Mouse (Mus musculus): ENCODE measurements at regions not wholly inside any gene's neighbourhood (a gene's known extent, or its start where the extent isn't known, plus 50 kb on each side); places are given as distances from the start of the nearest gene placed in this dataset.

DNA sequence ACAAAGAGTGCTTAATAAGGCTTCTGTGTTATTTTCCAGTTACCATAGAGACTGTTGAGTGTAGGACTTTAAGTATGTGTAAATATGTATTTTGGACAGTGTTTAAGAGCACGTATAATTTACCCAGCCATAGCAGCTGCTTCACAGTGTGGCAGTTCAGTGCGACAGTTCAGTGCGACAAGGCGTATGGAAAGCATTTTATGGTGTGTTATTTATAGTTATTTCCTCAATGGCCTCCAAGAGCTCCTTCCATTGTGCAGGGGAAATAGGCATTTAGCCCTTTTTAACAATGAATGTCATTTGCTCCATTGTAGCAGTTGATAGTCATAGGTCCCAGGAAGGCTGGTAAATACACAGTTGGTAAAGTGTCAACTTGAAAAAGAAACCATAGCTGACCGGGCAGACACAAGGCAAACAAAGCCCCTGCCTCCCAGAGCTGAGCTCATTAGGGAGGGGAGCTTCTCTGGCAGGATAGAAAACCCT is 275.1 kb upstream of the Dynlrb2 start:
- no peak for DNase-seq (ENCODE audit: low spot score in 2 of 2)

DNA sequence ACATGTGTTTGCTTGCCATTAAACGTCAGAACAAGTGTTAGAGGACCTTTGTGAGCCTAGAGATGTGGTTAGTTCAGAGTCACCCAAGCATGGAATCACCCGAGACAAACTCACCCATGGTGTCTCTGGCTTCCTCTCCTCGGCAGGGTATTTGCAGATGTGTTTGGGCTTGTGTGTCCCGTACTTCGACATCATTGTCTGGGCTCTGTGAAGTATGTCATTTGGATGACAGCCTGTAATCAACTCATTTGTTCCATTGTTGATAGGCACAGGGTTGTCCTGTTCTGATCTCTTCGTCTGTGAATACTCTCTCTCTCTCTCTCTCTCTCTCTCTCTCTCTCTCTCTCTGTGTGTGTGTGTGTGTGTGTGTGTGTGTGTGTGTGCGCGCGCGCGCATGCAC is 277.8 kb upstream of the Dynlrb2 start:
- DNase-seq (ENCODE audit: low spot score in 2 of 2) = no peak

- no peak for DNase-seq (ENCODE audit: low spot score in 2 of 2)
These were observed 281.5 kb upstream of the Dynlrb2 start for GRCm38 (mm10) chr8:116223235-116223634.

- DNase-seq (ENCODE audit: low spot score in 2 of 2) = no peak
These were observed 288.9 kb upstream of the Dynlrb2 start for GRCm38 (mm10) chr8:116215909-116216308.

DNA sequence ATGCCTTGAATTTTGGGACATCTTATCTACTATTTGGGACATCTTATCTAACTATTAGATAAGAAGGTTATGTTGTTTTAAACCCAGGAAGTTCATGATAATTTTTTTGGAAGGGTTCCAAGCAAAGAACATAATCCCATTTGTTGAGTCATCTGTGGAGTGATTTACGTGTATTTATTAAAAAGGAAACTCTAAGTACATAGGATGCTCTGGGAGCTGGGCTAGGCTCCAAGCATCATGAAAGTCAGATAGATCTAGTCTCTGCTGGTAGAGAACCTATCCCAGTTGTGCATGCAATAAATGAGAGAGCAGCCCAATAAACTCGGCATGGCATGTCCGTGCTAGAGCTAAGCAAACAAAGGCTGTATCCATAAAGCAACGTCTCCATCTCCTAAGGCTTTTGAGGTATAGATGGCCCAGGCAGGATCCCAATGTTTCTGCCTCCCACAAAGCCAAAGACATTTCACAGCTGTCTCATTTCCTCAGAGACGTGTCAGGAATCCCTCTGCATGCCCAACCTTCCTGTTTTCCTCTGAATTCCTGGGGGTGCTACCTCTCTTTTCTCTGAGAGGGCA is 289.4 kb upstream of the Dynlrb2 start:
- DNase-seq (ENCODE audit: low spot score in 2 of 2) = no peak

- no peak for DNase-seq (ENCODE audit: low spot score in 2 of 2)
These were observed 301.1 kb upstream of the Dynlrb2 start for GRCm38 (mm10) chr8:116203631-116204030.

GRCm38 (mm10) chr8:116200459-116200999 is 304.2 kb upstream of the Dynlrb2 start:
- no peak for DNase-seq (ENCODE audit: low spot score in 2 of 2)

DNA sequence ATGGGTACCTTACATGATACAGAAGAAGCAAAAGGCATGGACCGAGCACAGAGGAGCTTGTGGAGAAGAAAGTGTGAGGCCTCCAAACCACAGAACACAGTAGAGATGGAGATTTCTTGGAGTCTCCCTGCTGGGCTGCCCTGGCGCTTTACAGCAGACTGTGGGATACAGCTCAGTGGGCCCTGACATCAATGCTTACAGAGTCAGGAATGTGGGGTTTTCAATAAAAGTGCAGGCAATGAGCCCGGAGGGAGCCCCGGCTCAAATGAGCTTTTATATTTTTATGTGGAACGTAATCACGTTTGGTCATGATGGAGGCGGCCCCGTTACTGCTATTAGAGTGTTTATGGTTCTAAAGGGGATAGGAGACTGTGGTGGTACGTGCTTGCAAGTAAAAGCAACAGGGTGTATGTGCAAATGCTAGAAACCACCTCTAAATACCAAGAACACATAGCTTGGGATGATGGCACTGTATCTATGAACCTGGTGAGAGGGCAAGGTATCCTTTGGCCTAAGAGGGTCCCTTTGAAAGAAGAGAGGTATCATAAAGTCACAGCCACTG is 308.1 kb upstream of the Dynlrb2 start:
- no peak for DNase-seq (ENCODE audit: low spot score in 2 of 2)

DNA sequence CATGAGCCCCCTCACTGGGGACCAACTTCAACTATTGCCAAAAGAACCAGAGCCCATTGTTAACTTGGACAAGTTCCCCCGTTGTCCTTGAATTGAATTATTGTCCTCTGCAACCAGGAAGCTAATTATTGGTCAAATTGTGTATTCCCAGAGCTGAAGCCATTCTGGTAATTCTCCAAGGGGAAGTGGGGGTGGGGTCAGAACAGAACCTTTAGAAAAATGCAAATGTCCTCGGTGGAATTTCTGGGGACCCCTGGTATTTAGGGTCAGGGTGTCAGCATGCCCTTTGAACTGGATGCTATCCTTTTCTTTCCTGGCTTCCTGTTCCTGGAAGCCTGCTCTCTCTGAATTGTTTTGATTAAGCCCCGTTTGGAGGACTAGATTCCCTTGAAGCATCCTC is 312.7 kb upstream of the Dynlrb2 start:
- DNase-seq (ENCODE audit: low spot score in 2 of 2) = no peak

- no peak for DNase-seq (ENCODE audit: low spot score in 2 of 2)
These were observed 319.6 kb upstream of the Dynlrb2 start for GRCm38 (mm10) chr8:116185206-116185605.

DNA sequence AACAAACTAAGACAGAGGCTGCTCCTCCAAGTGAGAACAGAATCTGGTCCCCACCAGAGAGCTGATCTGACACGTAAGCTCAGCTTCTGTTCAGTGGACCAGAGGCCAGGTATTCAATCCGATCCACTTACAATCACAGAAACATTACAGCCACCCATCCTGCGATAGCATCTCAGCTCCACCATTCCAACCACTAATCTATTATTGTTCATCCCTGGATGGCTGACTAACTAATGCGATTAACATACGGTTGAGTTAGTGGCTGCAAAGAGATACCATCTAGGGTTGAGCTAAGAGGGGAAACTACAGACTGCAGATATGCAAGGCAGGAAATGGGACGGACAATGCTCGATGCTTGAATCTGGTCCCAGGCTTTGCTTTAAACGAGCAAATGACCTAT is 320.5 kb upstream of the Dynlrb2 start:
- DNase-seq (ENCODE audit: low spot score in 2 of 2) = no peak

DNA sequence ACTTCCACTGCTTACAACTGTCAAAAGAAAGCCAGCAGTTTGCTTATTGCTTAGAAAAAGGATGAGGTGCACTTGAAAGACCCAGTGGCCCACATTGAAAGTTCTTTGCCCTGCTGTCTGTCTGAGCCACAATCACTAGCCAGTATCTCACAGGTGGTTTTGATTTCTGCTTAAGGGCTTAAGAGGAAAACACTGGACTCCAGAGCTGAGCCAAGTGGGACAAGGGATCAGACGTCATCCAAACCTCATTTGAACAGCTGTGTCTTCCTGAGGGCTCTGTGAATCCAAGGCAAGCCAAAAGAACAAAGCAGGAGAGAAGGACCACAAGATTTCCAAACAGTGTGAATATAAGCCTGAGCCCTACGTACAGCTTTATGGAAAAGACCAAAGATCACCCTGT is 326.8 kb upstream of the Dynlrb2 start:
- DNase-seq (ENCODE audit: low spot score in 2 of 2) = no peak

- DNase-seq (ENCODE audit: low spot score in 2 of 2) = no peak
These were observed 329.9 kb upstream of the Dynlrb2 start for GRCm38 (mm10) chr8:116174891-116175290.

DNA sequence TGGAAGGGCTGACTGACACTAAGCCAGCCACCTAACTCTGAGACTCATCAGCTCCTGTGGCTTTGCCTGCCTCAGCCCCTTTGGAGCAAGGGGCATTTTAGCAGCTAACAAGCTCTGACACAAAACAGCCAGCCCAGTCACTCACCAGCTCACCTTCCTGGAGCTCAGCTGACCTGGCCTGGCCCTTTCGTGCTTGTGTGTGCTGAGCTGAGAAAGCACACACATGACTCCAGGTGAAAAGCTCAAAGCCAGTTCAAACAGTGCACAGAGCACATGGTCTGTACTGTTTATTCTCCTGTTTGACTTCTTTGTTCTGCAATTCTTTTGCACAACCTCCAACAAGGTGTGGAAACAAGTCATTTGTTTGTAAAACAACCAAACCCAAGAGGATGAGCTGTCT is 330.8 kb upstream of the Dynlrb2 start:
- no peak for DNase-seq (ENCODE audit: low spot score in 2 of 2)

DNA sequence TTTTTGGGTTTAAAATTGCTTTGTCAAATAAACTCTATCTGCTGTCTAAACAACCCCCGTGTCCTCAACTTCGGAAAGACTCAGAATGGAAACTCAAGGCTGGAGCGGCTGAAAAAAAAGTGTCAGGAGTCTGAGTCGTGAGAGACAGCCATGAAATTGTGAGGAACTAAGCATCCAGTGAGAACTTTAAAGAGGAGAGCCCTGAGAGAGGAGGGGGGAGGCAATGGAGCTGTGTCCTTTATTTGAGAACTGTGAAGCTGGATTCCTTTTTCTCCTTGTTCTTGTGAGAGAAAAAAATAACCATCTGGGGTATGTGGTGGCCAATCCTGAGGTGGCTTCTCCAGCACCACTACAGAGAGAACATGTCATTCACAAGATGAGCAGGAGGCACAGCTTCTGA is 336.9 kb upstream of the Dynlrb2 start:
- DNase-seq (ENCODE audit: low spot score in 2 of 2) = no peak

- no peak for DNase-seq (ENCODE audit: low spot score in 2 of 2)
These were observed 339.8 kb upstream of the Dynlrb2 start for GRCm38 (mm10) chr8:116164989-116165299.

DNA sequence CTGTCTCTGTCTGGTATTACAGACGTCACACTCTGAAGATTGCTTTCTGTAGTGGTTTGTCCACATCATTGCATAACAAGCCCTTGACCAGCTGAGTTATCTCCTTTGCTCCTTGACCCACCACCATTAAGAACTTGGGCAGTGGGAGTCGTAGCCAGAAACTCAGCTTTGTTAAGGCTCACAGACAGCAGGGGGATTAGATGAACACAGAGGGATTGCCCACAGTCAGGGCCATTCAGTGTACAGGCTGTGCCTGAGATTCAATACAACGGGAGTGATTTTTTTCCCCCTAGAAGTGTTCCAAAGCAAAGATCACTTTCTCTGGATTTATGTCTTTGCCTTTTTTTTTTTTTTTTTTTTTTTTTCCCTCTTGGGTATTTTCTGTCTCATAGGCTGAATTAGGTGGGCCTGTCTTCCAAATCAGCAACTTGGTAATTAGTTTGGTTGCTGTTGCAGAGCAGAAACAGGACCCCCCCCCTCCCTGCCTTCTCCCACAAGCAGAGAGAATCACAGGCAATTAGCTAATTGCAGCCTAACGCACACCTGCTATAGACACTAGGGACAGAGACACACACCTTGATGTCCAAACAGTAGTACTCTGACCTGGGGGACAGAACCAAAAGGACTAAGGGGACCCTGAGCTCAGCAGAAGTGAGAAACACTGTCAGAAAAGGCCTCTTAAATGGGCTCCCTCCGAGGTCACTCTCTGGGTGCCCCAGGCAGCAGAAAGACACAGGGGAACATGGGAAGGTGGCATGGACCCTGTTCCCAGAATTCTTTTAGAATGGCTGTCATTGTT is 340.4 kb upstream of the Dynlrb2 start:
- no peak for DNase-seq (ENCODE audit: low spot score in 2 of 2)

DNA sequence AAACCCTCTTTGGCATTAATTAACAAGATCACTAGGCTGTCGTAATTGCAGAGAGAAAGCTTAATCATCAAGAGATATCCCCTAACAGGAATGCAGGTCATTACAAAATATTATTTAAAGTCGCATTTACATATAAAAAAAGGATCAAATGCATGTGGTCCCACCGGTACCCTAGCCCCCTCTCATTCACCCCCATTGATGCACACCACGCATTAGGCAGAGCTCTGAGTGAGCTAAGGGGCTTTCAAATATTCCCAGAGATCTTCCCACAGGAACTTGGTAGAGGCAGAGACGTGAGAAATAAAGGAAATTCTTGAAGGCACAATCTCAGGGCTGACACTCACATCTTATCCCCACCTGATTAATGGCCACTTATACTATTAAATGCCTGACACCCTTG is 343.8 kb upstream of the Dynlrb2 start:
- no peak for DNase-seq (ENCODE audit: low spot score in 2 of 2)

- DNase-seq (ENCODE audit: low spot score in 2 of 2) = peak in 1 of 2 experiments; percentile 34
These were observed 360.8 kb upstream of the Dynlrb2 start for GRCm38 (mm10) chr8:116143687-116144573.

GRCm38 (mm10) chr8:116141363-116141762 is 363.4 kb upstream of the Dynlrb2 start:
- DNase-seq (ENCODE audit: low spot score in 2 of 2) = no peak

DNA sequence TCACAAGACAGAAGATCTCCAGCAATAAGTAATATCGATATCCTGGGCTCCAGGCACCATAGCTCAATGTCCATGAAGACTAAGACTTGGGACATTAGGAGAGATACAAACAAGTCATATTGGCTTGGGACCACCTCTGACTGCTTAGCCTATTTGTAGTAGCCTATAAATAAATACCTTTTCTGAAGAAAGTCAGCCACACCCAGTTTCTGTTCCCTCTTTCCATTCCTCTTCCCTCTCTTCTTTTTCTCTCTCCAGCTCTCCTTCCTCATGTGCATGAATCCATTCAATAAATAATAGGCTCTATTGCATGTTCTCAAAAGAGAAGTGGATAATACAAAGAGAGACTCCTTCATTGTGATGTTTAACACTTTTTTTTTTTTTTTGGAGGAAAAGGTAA is 364.8 kb upstream of the Dynlrb2 start:
- no peak for DNase-seq (ENCODE audit: low spot score in 2 of 2)

DNA sequence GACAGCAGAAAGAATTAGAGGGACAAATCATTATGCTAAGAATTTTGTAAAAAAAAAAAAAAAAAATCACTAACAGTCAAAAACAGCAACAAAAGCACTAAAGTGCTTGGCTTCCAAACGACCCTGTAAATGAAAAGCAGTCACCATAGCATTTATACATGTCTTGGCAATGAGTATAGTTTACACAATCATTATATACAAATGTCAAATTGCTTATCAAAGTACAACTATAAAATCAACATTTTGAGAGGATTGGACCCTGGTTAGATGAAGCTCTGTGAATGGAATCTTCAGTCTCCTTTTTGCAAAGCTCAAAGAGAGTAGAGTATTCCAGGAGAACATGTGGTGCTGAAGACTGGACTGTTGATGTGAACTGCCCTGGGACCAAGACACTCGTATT is 367.0 kb upstream of the Dynlrb2 start:
- DNase-seq (ENCODE audit: low spot score in 2 of 2) = no peak
